Mouse (Mus musculus) G1E (cell line): ENCODE results near the gene Zdhhc5. TPM values are rescaled to one million over a fixed set of nuclear protein-coding genes. Genes with fewer than 3 reads are reported as not detected.
"Not testable (repeated sequence)": the region's sequence is repeated elsewhere in the genome, so short reads cannot be mapped to it uniquely, and the experiment has no call there.

Source experiments
- ATAC-seq: 2 replicates; pipeline ENCODE4 v1.8.0; 2016; ENCODE audit warnings: mild to moderate bottlenecking; ENCODE audit not compliant: insufficient number of reproducible peaks, poor library complexity, low FRiP score, severe bottlenecking; ENCODE audit errors: extremely low read depth
- DNase-seq: peaks from one replicate; pipeline ENCODE4 v3.0.0; 2012; ENCODE audit warnings: low spot score
- H3K27me3 ChIP-seq: 2 replicates; pipeline ENCODE4 v1.6.1; 2012; ENCODE audit warnings: mild to moderate bottlenecking, low read length, inconsistent platforms; ENCODE audit not compliant: insufficient read depth
- H3K36me3 ChIP-seq: replicated peaks from 2 replicates; pipeline ENCODE3; 2012; ENCODE audit warnings: mild to moderate bottlenecking, inconsistent platforms
- H3K4me1 ChIP-seq: 2 replicates; pipeline ENCODE4 v1.6.1; 2012; ENCODE audit warnings: low read depth, low read length, inconsistent platforms, mixed read lengths; ENCODE audit not compliant: insufficient read depth
- H3K4me3 ChIP-seq: 2 replicates; pipeline ENCODE4 v1.5.1; 2012; ENCODE audit warnings: low read depth, mild to moderate bottlenecking, inconsistent platforms, low read length, moderate library complexity, mixed read lengths
- H3K9me3 ChIP-seq: replicated peaks from 2 replicates; pipeline ENCODE4 v1.6.1; 2012; ENCODE audit warnings: inconsistent platforms
- CTCF ChIP-seq: IDR thresholded peaks from 2 replicates; pipeline ENCODE4 v1.5.1; 2012; ENCODE audit warnings: low read depth, low read length, inconsistent platforms, mixed read lengths
- GATA1 ChIP-seq: IDR thresholded peaks from 2 replicates; pipeline ENCODE4 v1.6.1; 2012; ENCODE audit warnings: borderline replicate concordance, low read length, inconsistent platforms, mixed read lengths
- GATA2 ChIP-seq: IDR thresholded peaks from 2 replicates; pipeline ENCODE4 v1.6.1; 2012; ENCODE audit warnings: low read depth, low read length, inconsistent platforms, borderline replicate concordance
- POLR2AphosphoS5 ChIP-seq: IDR thresholded peaks from 2 replicates; pipeline ENCODE4 v1.6.1; 2012; ENCODE audit warnings: low read depth, low read length, inconsistent platforms; ENCODE audit not compliant: insufficient replicate concordance
- TAL1 ChIP-seq: conservative IDR thresholded peaks from 2 replicates; pipeline ENCODE4 v1.6.1; 2012; ENCODE audit warnings: low read depth, low read length, inconsistent platforms, mixed read lengths
- polyA plus RNA-seq: library from polyadenylated mRNA; stranded (reverse); fragments of >175 nt; gene quantifications from 2 replicates; pipeline ENCODE4 v1.2.3, GENCODE M21; 2012
- total RNA-seq, 2 experiments: library from RNA; stranded (forward) in 1 of 2; stranded (reverse) in 1 of 2; fragments of 200-1000 nt in 1 of 2; fragments of >200 nt in 1 of 2; fragmentation: Nextera tagmentation in 1 of 2; gene quantifications; 2 replicates each; pipeline ENCODE4 v1.2.3; 2014 to 2017

Zdhhc5 gene
- total and polyA plus RNA-seq, 3 experiments = 30.7 to 70.6 (median 38.0) TPM

DNA sequence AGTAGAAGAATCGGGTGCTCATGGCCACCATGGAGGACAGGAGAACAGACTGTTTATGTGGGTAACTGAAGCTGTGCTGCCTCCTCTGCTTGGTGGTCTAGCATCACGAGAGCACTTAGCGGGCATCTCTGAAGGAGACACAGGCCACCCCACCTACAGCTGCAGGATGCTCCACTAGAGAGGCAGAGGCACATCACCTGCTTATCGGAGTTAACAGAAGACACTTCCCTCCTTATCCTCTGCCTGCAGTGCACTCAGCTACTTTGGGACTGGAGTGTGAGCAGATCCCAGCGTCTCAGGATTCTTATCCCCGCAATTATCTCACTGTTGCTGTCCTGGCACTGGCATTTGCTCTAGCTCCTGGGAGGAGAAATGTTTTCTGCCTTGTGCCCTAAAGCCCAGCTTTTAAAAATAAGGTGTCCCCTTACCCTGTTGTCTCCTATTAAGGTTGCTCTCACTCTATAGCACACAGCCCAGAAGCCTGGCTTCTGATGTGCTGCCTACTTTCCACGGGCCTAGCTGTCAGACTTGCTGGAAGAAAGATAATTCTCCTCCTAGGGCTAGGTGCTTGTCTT lies 20.5 kb upstream of the Zdhhc5 start:
- ATAC-seq (peak; percentile 77), DNase-seq (peak; percentile 15)
- Histone ChIP-seq H3K4me1 (peaks cover 36% of the 10 kb centered on the region), H3K36me3 (no peaks in the 10 kb centered on the region), H3K4me3 (no peak overlapping the region; the same call in 1 of the 2 replicates), H3K9me3 (no peaks in the 10 kb centered on the region), H3K27me3 (peaks cover 69% of the 10 kb centered on the region)
- TF ChIP-seq POLR2AphosphoS5 (no peak), CTCF (no peak), GATA1 (no peak), TAL1 (peak; percentile 66), GATA2 (no peak)

DNA sequence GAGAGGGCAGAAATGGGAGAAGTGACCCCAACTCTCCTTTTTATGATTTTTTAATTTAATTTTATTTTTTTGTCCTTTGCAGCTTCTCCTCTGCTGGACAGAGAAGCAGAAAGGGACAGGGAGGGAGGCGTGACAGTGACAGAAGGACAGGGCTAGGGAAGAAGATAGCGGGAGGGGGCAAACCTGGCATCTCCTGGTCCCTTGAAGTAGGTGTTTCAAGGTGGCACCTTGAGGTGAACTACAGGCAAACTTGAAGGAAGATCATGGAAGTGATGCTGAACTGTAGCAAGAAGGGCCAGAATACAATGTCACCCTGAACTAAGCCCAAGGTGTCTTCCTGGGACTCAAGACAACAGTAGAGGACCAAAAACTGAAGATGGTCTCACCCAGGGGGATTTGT lies 19.9 kb upstream of the Zdhhc5 start:
- H3K36me3 ChIP-seq = no peaks in the 10 kb centered on the region
- peaks cover 64% of the 10 kb centered on the region for H3K27me3 ChIP-seq
- no peaks in the 10 kb centered on the region for H3K9me3 ChIP-seq
- no peak for ATAC-seq
- no peak for TF ChIP-seq GATA2
- no peak for DNase-seq
- H3K4me3 ChIP-seq = no peak overlapping the region; the same call in 1 of the 2 replicates
- H3K4me1 ChIP-seq = peaks cover 40% of the 10 kb centered on the region

DNA sequence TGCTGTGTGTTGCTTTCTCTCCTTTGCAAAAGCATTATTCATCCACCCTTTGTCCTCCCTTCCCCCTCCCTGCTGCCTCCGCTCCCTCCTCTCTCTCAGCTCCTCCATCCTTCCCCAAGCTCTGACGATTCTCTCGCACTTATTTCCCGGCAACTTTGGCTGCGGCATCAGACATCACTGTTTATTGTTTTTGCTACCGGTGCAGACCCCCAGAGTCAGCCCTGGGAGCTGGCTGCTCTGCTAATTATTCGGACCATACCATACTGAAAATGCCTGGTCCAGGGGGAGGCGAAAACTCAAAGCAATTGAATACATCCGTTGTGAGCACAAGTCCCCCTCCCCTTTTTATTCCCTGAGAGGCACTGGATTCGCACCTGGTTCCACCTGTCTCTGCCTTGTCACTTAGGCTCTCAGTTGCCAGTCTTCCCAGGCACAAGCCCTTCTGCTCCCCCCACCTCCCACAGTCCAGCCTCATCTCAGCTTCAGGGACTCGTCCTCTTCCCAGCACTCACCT lies 19.4 kb upstream of the Zdhhc5 start:
- H3K27me3 ChIP-seq = peaks cover 61% of the 10 kb centered on the region
- peaks cover 42% of the 10 kb centered on the region for H3K4me1 ChIP-seq
- DNase-seq (no peak), ATAC-seq (no peak)
- no peaks in the 10 kb centered on the region for H3K36me3 ChIP-seq
- no peak overlapping the region for H3K4me3 ChIP-seq
- TF ChIP-seq GATA1 = no peak
- TF ChIP-seq CTCF = no peak
- TF ChIP-seq POLR2AphosphoS5 = no peak
- no peak for TF ChIP-seq GATA2
- TF ChIP-seq TAL1 = no peak
- H3K9me3 ChIP-seq = no peaks in the 10 kb centered on the region

DNA sequence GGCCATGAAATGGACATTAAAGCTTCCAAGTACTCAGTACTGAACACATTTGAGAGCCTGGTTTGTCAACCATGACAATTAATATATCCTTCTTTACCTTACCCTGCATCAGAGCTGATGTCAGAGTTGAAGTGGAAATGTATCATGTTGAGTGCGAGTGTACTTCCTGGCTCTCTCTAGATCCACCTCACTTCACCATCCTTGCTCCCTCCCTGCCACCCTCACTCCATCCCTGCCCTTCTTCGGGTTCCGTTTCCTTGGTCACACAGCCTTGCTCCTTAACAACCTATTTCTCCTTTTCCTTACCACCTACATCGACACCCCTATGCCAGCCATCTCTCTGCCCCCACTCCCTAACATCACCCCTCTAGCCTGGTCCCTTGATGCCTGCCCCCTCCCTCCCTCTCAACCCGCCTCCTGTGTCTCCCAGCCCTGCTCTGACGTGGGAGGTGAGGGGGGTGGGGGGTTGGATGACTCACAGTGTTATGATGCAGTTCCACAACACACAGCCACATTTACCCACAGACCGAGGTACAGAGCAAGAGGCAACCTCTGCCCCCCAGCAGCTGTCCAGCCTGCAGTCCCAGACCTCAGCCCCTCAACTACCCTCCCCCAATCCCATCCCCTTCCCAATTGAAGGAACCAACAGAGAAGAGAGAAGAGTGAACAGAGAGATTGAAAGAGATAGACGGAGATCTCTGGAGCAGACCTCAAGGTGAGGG lies 18.8 kb upstream of the Zdhhc5 start, which contains the start of gene Ypel4:
Ypel4 (plus strand) TSS at position 480 of the 722 bp plus-strand sequence.
- no peaks in the 10 kb centered on the region for H3K9me3 ChIP-seq
- peaks cover 42% of the 10 kb centered on the region for H3K4me1 ChIP-seq
- TF ChIP-seq POLR2AphosphoS5 (no peak), TAL1 (no peak), GATA2 (no peak), CTCF (no peak), GATA1 (no peak)
- no peak for DNase-seq
- H3K36me3 ChIP-seq = no peaks in the 10 kb centered on the region
- H3K4me3 ChIP-seq = no peak within 1 kb of the TSS
- peaks cover 57% of the 10 kb centered on the region for H3K27me3 ChIP-seq
- ATAC-seq = no peak

DNA sequence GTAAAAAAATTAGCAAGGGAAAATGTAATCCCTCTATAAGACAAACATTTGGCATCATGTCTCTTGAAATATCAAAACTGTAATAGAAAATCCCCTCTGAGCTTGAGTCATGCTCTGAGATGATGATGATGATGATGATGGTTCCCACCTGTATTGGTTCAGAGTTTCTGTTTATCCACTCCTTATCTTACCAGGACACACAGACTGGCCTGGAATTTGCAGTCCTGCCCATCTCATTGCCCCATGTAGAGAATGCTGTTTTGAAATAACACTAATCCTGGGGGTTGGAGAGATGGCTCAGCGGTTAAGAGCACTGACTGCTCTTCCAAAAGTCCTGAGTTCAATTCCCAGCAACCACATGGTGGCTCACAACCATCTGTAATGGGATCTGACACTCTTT lies 17.4 kb upstream of the Zdhhc5 start:
- no peak overlapping the region for H3K4me3 ChIP-seq
- H3K9me3 ChIP-seq = no peaks in the 10 kb centered on the region
- H3K27me3 ChIP-seq = peaks cover 45% of the 10 kb centered on the region
- no peaks in the 10 kb centered on the region for H3K36me3 ChIP-seq
- DNase-seq (no peak), ATAC-seq (no peak)
- TF ChIP-seq TAL1 = no peak
- no peak for TF ChIP-seq POLR2AphosphoS5
- TF ChIP-seq GATA2 = no peak
- no peak for TF ChIP-seq GATA1
- no peak for TF ChIP-seq CTCF
- H3K4me1 ChIP-seq = peaks cover 39% of the 10 kb centered on the region

DNA sequence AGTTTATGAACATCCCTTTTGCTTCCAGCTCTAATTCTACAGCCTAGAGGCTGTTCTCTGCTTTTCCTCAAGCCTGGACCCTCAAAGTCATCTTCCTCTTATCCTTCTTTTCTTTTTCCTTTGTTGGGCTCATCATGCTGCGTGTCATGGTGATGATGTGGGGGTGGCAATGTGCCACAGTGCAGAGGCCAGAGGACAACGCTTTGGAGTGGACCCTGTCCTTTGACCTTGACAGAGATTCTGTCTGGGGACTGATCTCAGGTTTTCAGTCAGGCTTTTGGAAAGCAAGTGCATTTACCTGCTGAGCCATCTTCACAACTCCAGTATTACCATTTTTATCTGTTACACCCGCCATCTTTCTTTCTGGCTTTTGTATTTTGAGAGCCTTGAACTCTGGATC lies 16.2 kb upstream of the Zdhhc5 start:
- no peak for DNase-seq
- Histone ChIP-seq H3K4me1 (peaks cover 42% of the 10 kb centered on the region), H3K9me3 (no peaks in the 10 kb centered on the region), H3K4me3 (no peak overlapping the region), H3K27me3 (peaks cover 34% of the 10 kb centered on the region), H3K36me3 (no peaks in the 10 kb centered on the region)
- ATAC-seq = no peak
- no peak for TF ChIP-seq GATA2
- no peak for TF ChIP-seq TAL1
- TF ChIP-seq GATA1 = no peak
- no peak for TF ChIP-seq CTCF
- no peak for TF ChIP-seq POLR2AphosphoS5

DNA sequence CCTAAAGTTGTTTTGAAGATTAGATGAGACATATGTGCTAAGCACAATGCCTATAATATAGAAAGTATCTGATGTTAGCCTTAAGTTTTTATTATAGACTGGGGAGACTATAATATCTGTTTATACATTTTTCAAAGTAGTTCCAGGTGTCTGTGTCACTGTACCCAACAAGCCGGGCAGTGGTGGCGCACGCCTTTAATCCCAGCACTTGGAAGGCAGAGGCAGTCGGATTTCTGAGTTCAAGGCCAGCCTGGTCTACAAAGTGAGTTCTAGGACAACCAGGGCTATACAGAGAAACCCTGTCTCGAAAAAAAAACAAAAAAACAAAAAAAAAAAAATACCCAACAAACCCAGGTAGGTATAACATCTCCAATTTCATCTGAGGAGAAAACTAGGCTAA lies 13.2 kb upstream of the Zdhhc5 start:
- peaks cover 43% of the 10 kb centered on the region for H3K4me1 ChIP-seq

More for the DNA sequence above, 13.2 kb upstream of the Zdhhc5 start:
- not testable (repeated sequence) for H3K9me3 ChIP-seq, ATAC-seq, DNase-seq, H3K27me3 ChIP-seq, H3K4me3 ChIP-seq
- H3K36me3 ChIP-seq = peaks cover 28% of the 10 kb centered on the region
